Mouse (Mus musculus): ENCODE results near the gene Prickle2. TPM values are rescaled to one million over a fixed set of nuclear protein-coding genes. Genes with fewer than 3 reads are reported as not detected.

Gene Prickle2
- not detected in 2 replicates for total RNA-seq (2015; ENCODE audit: low replicate concordance)
- total RNA-seq (2017; ENCODE audit: low replicate concordance): under 0.01 TPM in 1 of 2 replicates, not detected in the other

GRCm38 (mm10) chr6:92706145-92706466, at the start of gene Prickle2:
TSS of gene Prickle2 (minus strand) at chr6:92706155.
- ATAC-seq (replicated peaks; ENCODE audit: low FRiP score, poor library complexity, severe bottlenecking): no peak

GRCm38 (mm10) chr6:92752737-92753136, 46.8 kb upstream of the Prickle2 start:
- no peak for ATAC-seq (replicated peaks; ENCODE audit: low FRiP score, poor library complexity, severe bottlenecking)

GRCm38 (mm10) chr6:92749420-92749819, 43.5 kb upstream of the Prickle2 start:
- ATAC-seq (replicated peaks; ENCODE audit: low FRiP score, poor library complexity, severe bottlenecking): no peak

- ATAC-seq (replicated peaks; ENCODE audit: low FRiP score, poor library complexity, severe bottlenecking): no peak
These were observed 37.6 kb upstream of the Prickle2 start for GRCm38 (mm10) chr6:92743605-92744004.

- ATAC-seq (replicated peaks; ENCODE audit: low FRiP score, poor library complexity, severe bottlenecking): no peak
These were observed 31.2 kb upstream of the Prickle2 start for GRCm38 (mm10) chr6:92737116-92737515.

- ATAC-seq (replicated peaks; ENCODE audit: low FRiP score, poor library complexity, severe bottlenecking): no peak
These were observed 27.7 kb upstream of the Prickle2 start for GRCm38 (mm10) chr6:92733651-92734050.

- no peak for ATAC-seq (replicated peaks; ENCODE audit: low FRiP score, poor library complexity, severe bottlenecking)
These were observed 22.6 kb upstream of the Prickle2 start for GRCm38 (mm10) chr6:92728514-92728913.

- no peak for ATAC-seq (replicated peaks; ENCODE audit: low FRiP score, poor library complexity, severe bottlenecking)
These were observed 22.1 kb upstream of the Prickle2 start for GRCm38 (mm10) chr6:92728084-92728483.

- ATAC-seq (replicated peaks; ENCODE audit: low FRiP score, poor library complexity, severe bottlenecking): no peak
These were observed 21.5 kb upstream of the Prickle2 start for GRCm38 (mm10) chr6:92727351-92727986.

GRCm38 (mm10) chr6:92726121-92726520, 20.2 kb upstream of the Prickle2 start:
- no peak for ATAC-seq (replicated peaks; ENCODE audit: low FRiP score, poor library complexity, severe bottlenecking)

- no peak for ATAC-seq (replicated peaks; ENCODE audit: low FRiP score, poor library complexity, severe bottlenecking)
These were observed 18.4 kb upstream of the Prickle2 start for GRCm38 (mm10) chr6:92724394-92724793.

- no peak for ATAC-seq (replicated peaks; ENCODE audit: low FRiP score, poor library complexity, severe bottlenecking)
These were observed 9.9 kb upstream of the Prickle2 start for GRCm38 (mm10) chr6:92715806-92716205.

- ATAC-seq (replicated peaks; ENCODE audit: low FRiP score, poor library complexity, severe bottlenecking): no peak
These were observed 8.8 kb upstream of the Prickle2 start for GRCm38 (mm10) chr6:92714748-92715147.

- no peak for ATAC-seq (replicated peaks; ENCODE audit: low FRiP score, poor library complexity, severe bottlenecking)
These were observed 2.2 kb upstream of the Prickle2 start for GRCm38 (mm10) chr6:92708137-92708536.

GRCm38 (mm10) chr6:92705353-92706144, 406 bp downstream of the Prickle2 start:
- ATAC-seq (replicated peaks; ENCODE audit: low FRiP score, poor library complexity, severe bottlenecking): no peak

- ATAC-seq (replicated peaks; ENCODE audit: low FRiP score, poor library complexity, severe bottlenecking): no peak
These were observed 1.1 kb downstream of the Prickle2 start for GRCm38 (mm10) chr6:92704810-92705209.

GRCm38 (mm10) chr6:92699491-92700209, 6.3 kb downstream of the Prickle2 start:
- no peak for ATAC-seq (replicated peaks; ENCODE audit: low FRiP score, poor library complexity, severe bottlenecking)

- no peak for ATAC-seq (replicated peaks; ENCODE audit: low FRiP score, poor library complexity, severe bottlenecking)
These were observed 8.1 kb downstream of the Prickle2 start for GRCm38 (mm10) chr6:92697807-92698206.

- no peak for ATAC-seq (replicated peaks; ENCODE audit: low FRiP score, poor library complexity, severe bottlenecking)
These were observed 18.6 kb downstream of the Prickle2 start for GRCm38 (mm10) chr6:92687317-92687716.

GRCm38 (mm10) chr6:92674394-92674925, 31.5 kb downstream of the Prickle2 start:
- no peak for ATAC-seq (replicated peaks; ENCODE audit: low FRiP score, poor library complexity, severe bottlenecking)

Measured in erythroblast, adult 5-6 weeks (primary cell).